Mouse (Mus musculus) brain, embryonic 14.5 days (tissue): ENCODE results near the gene Aff3.

ENCODE experiments used
- CTCF ChIP-seq: fragments of 200-500 bp; IDR thresholded peaks from 2 replicates; pipeline ENCODE4 v1.5.1; 2012; ENCODE audit warnings: inconsistent platforms, mild to moderate bottlenecking, moderate library complexity, borderline replicate concordance; ENCODE audit not compliant: insufficient read depth, insufficient read length; ENCODE audit errors: extremely low read depth
- POLR2A ChIP-seq: fragments of 200-500 bp; IDR thresholded peaks from 2 replicates; pipeline ENCODE4 v1.6.1; 2012; ENCODE audit warnings: mild to moderate bottlenecking, inconsistent platforms, borderline replicate concordance; ENCODE audit not compliant: poor library complexity, insufficient read depth, insufficient read length, severe bottlenecking; ENCODE audit errors: extremely low read depth

GRCm38 (mm10) chr1:38626739-38627661 is 37.8 kb downstream of the Aff3 start:
- TF ChIP-seq CTCF (no peak), POLR2A (peak; percentile 48; the same call in 1 of the 2 replicates)
